In the genomic region with DNA sequence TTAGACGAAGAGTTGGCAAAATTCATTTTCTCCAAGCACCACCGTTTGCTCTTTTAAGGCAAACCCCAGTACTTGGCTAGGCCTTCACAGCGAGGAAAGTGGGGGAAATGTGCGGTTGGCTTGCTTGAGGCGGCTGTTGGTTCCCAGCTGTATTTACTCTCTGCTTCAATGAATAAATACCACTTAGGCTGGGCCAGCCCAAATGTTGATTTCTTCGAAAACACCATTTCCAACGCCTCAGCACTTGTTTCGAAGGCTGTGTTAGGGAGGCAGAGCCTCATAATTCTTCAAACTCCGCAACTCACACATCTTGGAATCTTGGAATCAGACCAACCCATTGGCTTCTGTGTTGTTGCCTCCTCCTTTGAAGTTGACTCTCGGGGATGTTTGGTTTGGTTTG, we compare ENCODE assay signal across 13 mouse cellular contexts. TPM values are rescaled to one million over a fixed set of nuclear protein-coding genes. Genes with fewer than 3 reads are reported as not detected.
DNase-seq lines count a peak whose midpoint lies in the region; ATAC-seq and TF ChIP-seq lines count a peak whose summit lies in the region.
"Had no signal": no experiment of that assay in that cellular context is flagged by ENCODE, and none has a peak within 500 bp of the region (broad histone marks: within the 10 kb centered on the region; RNA-seq: fewer than 3 reads in every experiment).

No protein-coding gene starts in this region.

- H3K36me3 ChIP-seq in forebrain, embryonic 14.5 days (ENCODE audit: control insufficient read depth, insufficient read depth, low read length), result no peaks in the 10 kb centered on the region
- H3K36me3 ChIP-seq in forebrain, embryonic 11.5 days (ENCODE audit: control insufficient read depth, insufficient read depth, low read length), result no peaks in the 10 kb centered on the region
- H3K36me3 ChIP-seq in midbrain, embryonic 14.5 days (ENCODE audit: control insufficient read depth, insufficient read depth, low read length), result no peaks in the 10 kb centered on the region
- no peaks in the 10 kb centered on the region for H3K36me3 ChIP-seq in midbrain, embryonic 10.5 days
- no peaks in the 10 kb centered on the region for H3K36me3 ChIP-seq in lung, embryonic 14.5 days (ENCODE audit: insufficient read depth)
- no peaks in the 10 kb centered on the region for H3K36me3 ChIP-seq in stomach, embryonic 16.5 days (ENCODE audit: control insufficient read depth, insufficient read depth, low read length)
- H3K36me3 ChIP-seq: limb, embryonic 15.5 days had no signal

- H3K9ac ChIP-seq in forebrain, embryonic 14.5 days (ENCODE audit: low read length), result no peak overlapping the region
- no peak overlapping the region for H3K9ac ChIP-seq in forebrain, embryonic 11.5 days (ENCODE audit: low read length)
- no peak overlapping the region for H3K9ac ChIP-seq in midbrain, embryonic 14.5 days (replicated peaks; ENCODE audit: low read length)
- no peak overlapping the region for H3K9ac ChIP-seq in lung, embryonic 14.5 days
- H3K9ac ChIP-seq in stomach, embryonic 16.5 days (ENCODE audit: low read length), result no peak overlapping the region
- H3K9ac ChIP-seq: limb, embryonic 15.5 days had no signal

- no peak overlapping the region for H3K4me3 ChIP-seq in forebrain, embryonic 14.5 days (ENCODE audit: low read depth, low read length)
- no peak overlapping the region for H3K4me3 ChIP-seq in forebrain, embryonic 11.5 days (ENCODE audit: low read depth, low read length)
- H3K4me3 ChIP-seq in midbrain, embryonic 14.5 days (replicated peaks; ENCODE audit: low read depth, low read length), result no peak overlapping the region
- H3K4me3 ChIP-seq in midbrain, embryonic 10.5 days, result no peak overlapping the region
- no peak overlapping the region for H3K4me3 ChIP-seq in lung, embryonic 14.5 days (ENCODE audit: low read depth, low read length)
- no peak overlapping the region for H3K4me3 ChIP-seq in stomach, embryonic 16.5 days (replicated peaks; ENCODE audit: low read length)
- H3K4me3 ChIP-seq: limb, embryonic 15.5 days had no signal

- H3K4me2 ChIP-seq in forebrain, embryonic 14.5 days (ENCODE audit: low read length), result no peak overlapping the region
- no peak overlapping the region for H3K4me2 ChIP-seq in forebrain, embryonic 11.5 days (ENCODE audit: low read depth, low read length, severe bottlenecking)
- no peak overlapping the region for H3K4me2 ChIP-seq in midbrain, embryonic 14.5 days (ENCODE audit: low read length)
- 0 out of 2 replicates have a peak overlapping the region, but pooled peaks have one; percentile 7 for H3K4me2 ChIP-seq in lung, embryonic 14.5 days
- no peak overlapping the region for H3K4me2 ChIP-seq in stomach, embryonic 16.5 days (ENCODE audit: low read depth, low read length)
- H3K4me2 ChIP-seq: limb, embryonic 15.5 days had no signal

- peak; percentile 34; the same call in 1 of the 2 replicates for ATAC-seq in forebrain, embryonic 14.5 days
- no peak for ATAC-seq in forebrain, embryonic 11.5 days (replicated peaks; ENCODE audit: low FRiP score)
- no peak for ATAC-seq in midbrain, embryonic 14.5 days (ENCODE audit: low FRiP score, low TSS enrichment)
- peak; percentile 81 for ATAC-seq in lung, embryonic 14.5 days (ENCODE audit: insufficient read depth)
- ATAC-seq in stomach, embryonic 16.5 days (ENCODE audit: insufficient read depth, low FRiP score), result no peak

- TF ChIP-seq CTCF in lung, embryonic 14.5 days (IDR thresholded peaks at IDR 0.05; ENCODE audit: low read depth), result no peak

- no peaks in the 10 kb centered on the region for H3K9me3 ChIP-seq in forebrain, embryonic 14.5 days (replicated peaks; ENCODE audit: control insufficient read depth, low read length)
- H3K9me3 ChIP-seq in forebrain, embryonic 11.5 days (ENCODE audit: control insufficient read depth, low read length), result no peaks in the 10 kb centered on the region
- no peaks in the 10 kb centered on the region for H3K9me3 ChIP-seq in midbrain, embryonic 14.5 days (ENCODE audit: control insufficient read depth, low read length)
- H3K9me3 ChIP-seq in midbrain, embryonic 10.5 days (replicated peaks), result no peaks in the 10 kb centered on the region
- H3K9me3 ChIP-seq in lung, embryonic 14.5 days (ENCODE audit: low read depth, low read length), result no peaks in the 10 kb centered on the region
- no peaks in the 10 kb centered on the region for H3K9me3 ChIP-seq in stomach, embryonic 16.5 days (replicated peaks; ENCODE audit: control insufficient read depth, low read length)
- H3K9me3 ChIP-seq: limb, embryonic 15.5 days had no signal

- peak; percentile 64 for DNase-seq in forebrain, embryonic 14.5 days (ENCODE audit: low spot score)
- no peak for DNase-seq in forebrain, embryonic 11.5 days (ENCODE audit: low spot score)
- DNase-seq in midbrain, embryonic 14.5 days, result peak; percentile 18
- DNase-seq in midbrain, embryonic 10.5 days (ENCODE audit: low spot score), result no peak
- peak; percentile 92 for DNase-seq in lung, embryonic 14.5 days
- no peak for DNase-seq in adrenal gland, adult (ENCODE audit: inconsistent age in 2 of 2, low spot score in 1 of 2)
- DNase-seq in spleen, adult 12 weeks (ENCODE audit: low spot score), result no peak
- DNase-seq: cerebellum, adult 9-10 months; heart, postnatal 14 days had no signal

- no peak overlapping the region for H3K27ac ChIP-seq in forebrain, embryonic 14.5 days (ENCODE audit: low read depth, low read length)
- H3K27ac ChIP-seq in forebrain, embryonic 11.5 days (ENCODE audit: low read depth, low read length), result no peak overlapping the region
- no peak overlapping the region for H3K27ac ChIP-seq in midbrain, embryonic 14.5 days (replicated peaks; ENCODE audit: low read depth, low read length)
- H3K27ac ChIP-seq in midbrain, embryonic 10.5 days (replicated peaks), result no peak overlapping the region
- peak overlapping the region; percentile 58 for H3K27ac ChIP-seq in lung, embryonic 14.5 days (ENCODE audit: low read depth)
- H3K27ac ChIP-seq in stomach, embryonic 16.5 days (ENCODE audit: low read length), result peak overlapping the region; percentile 18; the same call in 1 of the 2 replicates
- H3K27ac ChIP-seq: limb, embryonic 15.5 days had no signal

- no peaks in the 10 kb centered on the region for H3K27me3 ChIP-seq in forebrain, embryonic 14.5 days (replicated peaks; ENCODE audit: control insufficient read depth, insufficient read depth, low read length)
- H3K27me3 ChIP-seq in forebrain, embryonic 11.5 days (ENCODE audit: control insufficient read depth, insufficient read depth, low read length), result no peaks in the 10 kb centered on the region
- H3K27me3 ChIP-seq in midbrain, embryonic 14.5 days (ENCODE audit: control insufficient read depth, insufficient read depth, low read length), result no peaks in the 10 kb centered on the region
- no peaks in the 10 kb centered on the region; the same call in 1 of the 2 replicates for H3K27me3 ChIP-seq in midbrain, embryonic 10.5 days (ENCODE audit: low read depth, poor library complexity, severe bottlenecking)
- H3K27me3 ChIP-seq in lung, embryonic 14.5 days (ENCODE audit: insufficient read depth, low read length), result no peaks in the 10 kb centered on the region
- no peaks in the 10 kb centered on the region for H3K27me3 ChIP-seq in stomach, embryonic 16.5 days (ENCODE audit: control insufficient read depth, insufficient read depth, low read length)
- H3K27me3 ChIP-seq: limb, embryonic 15.5 days had no signal

- 67% methylated on average over 10 of the region's 10 CpGs for WGBS in forebrain, embryonic 14.5 days
- WGBS in forebrain, embryonic 11.5 days, result 85% methylated on average over 10 of the region's 10 CpGs
- 80% methylated on average over 10 of the region's 10 CpGs for WGBS in midbrain, embryonic 14.5 days
- 83% methylated on average over 10 of the region's 10 CpGs for WGBS in midbrain, embryonic 10.5 days
- WGBS in lung, embryonic 14.5 days, result 26% methylated on average over 10 of the region's 10 CpGs
- 31% methylated on average over 10 of the region's 10 CpGs for WGBS in stomach, embryonic 16.5 days

- H3K4me1 ChIP-seq in forebrain, embryonic 14.5 days (ENCODE audit: control insufficient read depth, insufficient read depth, low read length), result no peaks in the 10 kb centered on the region; the same call in 1 of the 2 replicates
- H3K4me1 ChIP-seq in forebrain, embryonic 11.5 days (replicated peaks; ENCODE audit: control insufficient read depth, insufficient read depth, low read length), result no peaks in the 10 kb centered on the region
- H3K4me1 ChIP-seq in midbrain, embryonic 14.5 days (ENCODE audit: control insufficient read depth, insufficient read depth, low read length), result no peaks in the 10 kb centered on the region
- H3K4me1 ChIP-seq in midbrain, embryonic 10.5 days, result peaks cover 6% of the 10 kb centered on the region
- H3K4me1 ChIP-seq in lung, embryonic 14.5 days (ENCODE audit: insufficient read depth), result peaks cover 6% of the 10 kb centered on the region; the same call in 1 of the 2 replicates
- H3K4me1 ChIP-seq in stomach, embryonic 16.5 days (ENCODE audit: control insufficient read depth, insufficient read depth, low read length), result 0 out of 2 replicates have a peak, but pooled peaks cover 10% of the 10 kb centered on the region

RNA-seq across cellular contexts. Expression of gene Kctd19, which starts 6.9 kb away (rescaled TPM):
- polyA plus RNA-seq in forebrain, embryonic 14.5 days (2014; fragmentation: Nextera tagmentation; extraction: Ambion mirVana), result 0.09 TPM in 1 of 2 replicates, not detected in the other
- polyA plus RNA-seq in forebrain, embryonic 11.5 days (2014; fragmentation: Nextera tagmentation; extraction: Ambion mirVana), result not detected in 2 replicates
- not detected in 2 replicates for polyA plus RNA-seq in midbrain, embryonic 14.5 days (2014; fragmentation: Nextera tagmentation; extraction: Ambion mirVana)
- 0.07 TPM in 1 of 2 replicates, not detected in the other for polyA plus RNA-seq in midbrain, embryonic 10.5 days (2016; fragmentation: Nextera tagmentation; extraction: Ambion mirVana)
- polyA plus RNA-seq in lung, embryonic 14.5 days (2014; fragmentation: Nextera tagmentation; extraction: Ambion mirVana), result 0.12 and 0.32 TPM in 2 replicates
- polyA plus RNA-seq in stomach, embryonic 16.5 days (2015; fragmentation: Nextera tagmentation; extraction: Ambion mirVana), result not detected in 2 replicates
- polyA plus RNA-seq: embryonic facial prominence, embryonic 11.5 days; frontal cortex, adult 2 months; limb, embryonic 15.5 days had no signal

RNA-seq across cellular contexts. Expression of gene Lrrc36, which starts 7.0 kb away (rescaled TPM):
- polyA plus RNA-seq in forebrain, embryonic 14.5 days (2014; fragmentation: Nextera tagmentation; extraction: Ambion mirVana), result 0.22 and 0.43 TPM in 2 replicates
- polyA plus RNA-seq in forebrain, embryonic 11.5 days (2014; fragmentation: Nextera tagmentation; extraction: Ambion mirVana), result 1.2 and 1.4 TPM in 2 replicates
- polyA plus RNA-seq in midbrain, embryonic 14.5 days (2014; fragmentation: Nextera tagmentation; extraction: Ambion mirVana), result 1.5 and 1.7 TPM in 2 replicates
- polyA plus RNA-seq in midbrain, embryonic 10.5 days (2016; fragmentation: Nextera tagmentation; extraction: Ambion mirVana), result 2.6 and 3.7 TPM in 2 replicates
- polyA plus RNA-seq in lung, embryonic 14.5 days (2014; fragmentation: Nextera tagmentation; extraction: Ambion mirVana), result 0.34 and 0.50 TPM in 2 replicates
- polyA plus RNA-seq in stomach, embryonic 16.5 days (2015; fragmentation: Nextera tagmentation; extraction: Ambion mirVana), result 0.17 and 0.47 TPM in 2 replicates

RNA-seq across cellular contexts. Expression of gene Plekhg4, which starts 33.3 kb away (rescaled TPM):
- polyA plus RNA-seq in forebrain, embryonic 14.5 days (2014; fragmentation: Nextera tagmentation; extraction: Ambion mirVana), result 1.1 and 1.2 TPM in 2 replicates
- 1.3 and 1.5 TPM in 2 replicates for polyA plus RNA-seq in forebrain, embryonic 11.5 days (2014; fragmentation: Nextera tagmentation; extraction: Ambion mirVana)
- 1.4 and 3.0 TPM in 2 replicates for polyA plus RNA-seq in midbrain, embryonic 14.5 days (2014; fragmentation: Nextera tagmentation; extraction: Ambion mirVana)
- polyA plus RNA-seq in midbrain, embryonic 10.5 days (2016; fragmentation: Nextera tagmentation; extraction: Ambion mirVana), result 0.49 and 0.51 TPM in 2 replicates
- polyA plus RNA-seq in lung, embryonic 14.5 days (2014; fragmentation: Nextera tagmentation; extraction: Ambion mirVana), result 1.8 and 1.9 TPM in 2 replicates
- 0.11 and 0.22 TPM in 2 replicates for polyA plus RNA-seq in stomach, embryonic 16.5 days (2015; fragmentation: Nextera tagmentation; extraction: Ambion mirVana)

RNA-seq across cellular contexts. Expression of gene Slc9a5, which starts 57.8 kb away (rescaled TPM):
- polyA plus RNA-seq in forebrain, embryonic 14.5 days (2014; fragmentation: Nextera tagmentation; extraction: Ambion mirVana), result 3.8 and 6.9 TPM in 2 replicates
- polyA plus RNA-seq in forebrain, embryonic 11.5 days (2014; fragmentation: Nextera tagmentation; extraction: Ambion mirVana), result 5.8 and 7.7 TPM in 2 replicates
- 8.3 and 10.2 TPM in 2 replicates for polyA plus RNA-seq in midbrain, embryonic 14.5 days (2014; fragmentation: Nextera tagmentation; extraction: Ambion mirVana)
- 4.1 TPM in 2 replicates for polyA plus RNA-seq in midbrain, embryonic 10.5 days (2016; fragmentation: Nextera tagmentation; extraction: Ambion mirVana)
- 9.9 and 10.9 TPM in 2 replicates for polyA plus RNA-seq in lung, embryonic 14.5 days (2014; fragmentation: Nextera tagmentation; extraction: Ambion mirVana)
- polyA plus RNA-seq in stomach, embryonic 16.5 days (2015; fragmentation: Nextera tagmentation; extraction: Ambion mirVana), result 1.5 and 1.7 TPM in 2 replicates

RNA-seq across cellular contexts. Expression of gene Fhod1, which starts 58.7 kb away (rescaled TPM):
- 0.39 and 0.48 TPM in 2 replicates for polyA plus RNA-seq in forebrain, embryonic 14.5 days (2014; fragmentation: Nextera tagmentation; extraction: Ambion mirVana)
- polyA plus RNA-seq in forebrain, embryonic 11.5 days (2014; fragmentation: Nextera tagmentation; extraction: Ambion mirVana), result 2.2 and 2.5 TPM in 2 replicates
- polyA plus RNA-seq in midbrain, embryonic 14.5 days (2014; fragmentation: Nextera tagmentation; extraction: Ambion mirVana), result 0.59 and 0.84 TPM in 2 replicates
- 1.9 and 2.2 TPM in 2 replicates for polyA plus RNA-seq in midbrain, embryonic 10.5 days (2016; fragmentation: Nextera tagmentation; extraction: Ambion mirVana)
- polyA plus RNA-seq in lung, embryonic 14.5 days (2014; fragmentation: Nextera tagmentation; extraction: Ambion mirVana), result 15.8 and 18.8 TPM in 2 replicates
- polyA plus RNA-seq in stomach, embryonic 16.5 days (2015; fragmentation: Nextera tagmentation; extraction: Ambion mirVana), result 2.2 and 2.5 TPM in 2 replicates

Comparison
In these comparisons a context has a peak if more than half of its experiments do, and no peak if none do; other contexts are left out.
1. ATAC-seq: peak in forebrain, embryonic 14.5 days (single experiment) and lung, embryonic 14.5 days (single experiment); none in forebrain, embryonic 11.5 days (single experiment), midbrain, embryonic 14.5 days (single experiment) and stomach, embryonic 16.5 days (single experiment).
2. DNase-seq: peak in forebrain, embryonic 14.5 days (single experiment), midbrain, embryonic 14.5 days (single experiment) and lung, embryonic 14.5 days (single experiment); none in forebrain, embryonic 11.5 days (single experiment), midbrain, embryonic 10.5 days (single experiment), adrenal gland, adult (0 of 2) and spleen, adult 12 weeks (single experiment).
3. H3K27ac ChIP-seq: peak in lung, embryonic 14.5 days (single experiment) and stomach, embryonic 16.5 days (single experiment); none in forebrain, embryonic 14.5 days (single experiment), forebrain, embryonic 11.5 days (single experiment), midbrain, embryonic 14.5 days (single experiment) and midbrain, embryonic 10.5 days (single experiment).